Mouse (Mus musculus): ENCODE data around the gene Eml5. TPM values are rescaled to one million over a fixed set of nuclear protein-coding genes. Genes with fewer than 3 reads are reported as not detected.

Eml5 gene
- polyA plus RNA-seq, 1 experiment from 2014 or later = 12.5 TPM

DNA sequence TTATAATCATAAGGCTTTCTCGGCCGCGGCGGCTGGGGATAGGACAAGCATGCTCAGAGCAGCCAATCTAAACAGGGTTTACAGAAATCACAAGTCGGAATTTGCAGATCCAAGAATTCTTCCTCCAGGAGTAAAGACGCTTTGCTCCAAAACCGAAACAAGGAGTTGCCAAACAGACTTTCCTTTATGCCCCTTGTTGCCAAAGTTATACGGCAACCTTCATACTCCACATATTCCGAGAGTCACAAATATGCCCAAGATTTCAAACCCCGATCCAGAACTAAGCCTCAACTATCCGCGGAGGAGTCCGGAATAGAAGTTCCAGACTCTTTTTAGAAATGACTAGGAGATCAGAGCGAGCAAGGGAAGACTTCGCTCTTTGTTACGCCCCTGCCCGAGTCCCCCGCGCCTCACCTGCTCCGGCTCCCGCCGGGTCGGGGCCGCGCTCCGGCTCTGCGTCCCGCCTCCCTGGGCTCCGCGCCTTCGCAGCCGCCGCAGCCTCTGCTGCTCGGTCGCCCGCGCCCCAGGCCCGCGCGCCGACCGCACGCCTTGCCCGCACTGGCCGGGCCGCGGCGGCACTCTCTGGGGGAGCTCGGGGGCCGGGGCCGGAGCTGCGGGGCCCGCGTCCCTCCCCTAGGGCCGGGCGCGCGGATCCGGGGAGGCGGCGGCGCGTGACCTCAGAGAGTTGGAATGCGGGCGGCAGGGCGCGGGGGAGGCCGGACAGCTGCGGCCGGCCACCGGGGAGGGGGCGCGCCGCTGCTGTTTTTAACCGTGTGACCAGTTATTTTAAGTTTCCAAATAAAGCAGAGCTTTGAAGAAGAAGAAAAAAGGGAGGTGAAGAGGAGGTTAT is 164.1 kb downstream of the Eml5 start, which contains the start of gene Ptpn21:
Gene Ptpn21 (minus strand): TSS at position 455 of the 850 bp plus-strand sequence.
- WGBS = under 1% methylated on average over 75 of the region's 75 CpGs
- ATAC-seq (replicated peaks; ENCODE audit: low FRiP score, low TSS enrichment, low read depth) (peak; percentile 73), DNase-seq (ENCODE audit: low spot score) (peak; percentile 78)
- Histone ChIP-seq H3K9me3 (ENCODE audit: control insufficient read depth, low read length) (no peaks in the 10 kb centered on the region), H3K36me3 (ENCODE audit: control insufficient read depth, insufficient read depth, low read length) (no peaks in the 10 kb centered on the region), H3K4me2 (ENCODE audit: low read length) (peak within 1 kb of the TSS; percentile 68), H3K4me1 (replicated peaks; ENCODE audit: control insufficient read depth, insufficient read depth, low read length) (peaks cover 21% of the 10 kb centered on the region), H3K27me3 (replicated peaks; ENCODE audit: control insufficient read depth, insufficient read depth, low read length) (no peaks in the 10 kb centered on the region), H3K27ac (ENCODE audit: low read depth) (peak within 1 kb of the TSS; percentile 90), H3K9ac (ENCODE audit: low read length) (peak within 1 kb of the TSS; percentile 89), H3K4me3 (ENCODE audit: low read depth, low read length) (peak within 1 kb of the TSS; percentile 64)

Other genes starting within 250 kb of the Eml5 start
- 10.7 and 11.3 TPM in 2 replicates for gene Ptpn21, start 164.1 kb downstream of the Eml5 start, polyA plus RNA-seq (2014; fragmentation: Nextera tagmentation; extraction: Ambion mirVana)
- gene Zc3h14, start 154.5 kb downstream of the Eml5 start, polyA plus RNA-seq (2014; fragmentation: Nextera tagmentation; extraction: Ambion mirVana) = 115 and 117 TPM in 2 replicates
- gene Ttc8, start 19.1 kb upstream of the Eml5 start, polyA plus RNA-seq (2014; fragmentation: Nextera tagmentation; extraction: Ambion mirVana) = 24.9 and 28.0 TPM in 2 replicates